In genomic region chr17:31652152-31652551, GRCm38 (mm10) we compare ENCODE assay signal across 23 mouse cellular contexts. TPM values are rescaled to one million over a fixed set of nuclear protein-coding genes. Genes with fewer than 3 reads are reported as not detected.
"Had no signal": no experiment of that assay in that cellular context is flagged by ENCODE, and none has a peak within 500 bp of the region (broad histone marks: within the 10 kb centered on the region; RNA-seq: fewer than 3 reads in every experiment).

No protein-coding gene starts in this region.

- H3K4me2 ChIP-seq: intestine, embryonic 15.5 days; kidney, embryonic 15.5 days; limb, embryonic 13.5 days; lung, embryonic 14.5 days; midbrain, embryonic 11.5 days had no signal

- H3K9ac ChIP-seq: intestine, embryonic 15.5 days; kidney, embryonic 15.5 days; limb, embryonic 13.5 days; liver, embryonic 14.5 days; lung, embryonic 14.5 days had no signal

- H3K27ac ChIP-seq: intestine, embryonic 15.5 days; kidney, embryonic 15.5 days; layer of hippocampus, adult 2 months; limb, embryonic 10.5 days; limb, embryonic 13.5 days; liver, embryonic 14.5 days had no signal

- DNase-seq: kidney, adult 11 months; kidney, adult 8-10 months; kidney, postnatal 14 days; layer of hippocampus, adult 9-11 months; liver; lung, embryonic 14.5 days; midbrain, embryonic 14.5 days; thymus, adult 18-20 months; thymus, postnatal 36 days had no signal

- H3K9me3 ChIP-seq: intestine, embryonic 15.5 days; kidney, embryonic 15.5 days; limb, embryonic 10.5 days; limb, embryonic 13.5 days had no signal

- H3K27me3 ChIP-seq: intestine, embryonic 15.5 days; kidney, embryonic 15.5 days; limb, embryonic 13.5 days had no signal

- H3K4me3 ChIP-seq: intestine, embryonic 15.5 days; kidney, embryonic 15.5 days; layer of hippocampus, adult 2 months; limb, embryonic 10.5 days; limb, embryonic 13.5 days had no signal

- ATAC-seq: intestine, embryonic 15.5 days had no signal

RNA-seq across cellular contexts. Expression of gene Cbs, which starts 15.1 kb away (rescaled TPM):
- total RNA-seq: megakaryocyte progenitor cell, adult 5-6 weeks had no signal

RNA-seq across cellular contexts. Expression of gene Cryaa, which starts 25.5 kb away (rescaled TPM):
- total RNA-seq: left cerebral cortex, postnatal 25 days; megakaryocyte progenitor cell, adult 5-6 weeks; megakaryocyte-erythroid progenitor cell, adult 5-6 weeks had no signal
- polyA plus RNA-seq: limb, embryonic 10.5 days; limb, embryonic 13.5 days; liver, embryonic 14.5 days; lung, embryonic 14.5 days; midbrain, embryonic 11.5 days; midbrain, embryonic 14.5 days; neural tube, embryonic 11.5 days; small intestine, adult 2 months; testis, adult 2 months; urinary bladder, adult 2 months had no signal
